Mouse (Mus musculus) liver, embryonic 14.5 days (tissue): ENCODE results near the gene Eefsec. TPM values are rescaled to one million over a fixed set of nuclear protein-coding genes. Genes with fewer than 3 reads are reported as not detected.

Experiments
- ATAC-seq: fragments of 200-750 bp; cut with Nextera tagmentation; 2 replicates; pipeline ENCODE4 v1.8.0; 2017; ENCODE audit warnings: moderate number of reproducible peaks, mild to moderate bottlenecking, moderate library complexity; ENCODE audit not compliant: insufficient read depth
- DNase-seq, 3 experiments: peaks; one replicate each; pipeline ENCODE4 v3.0.0-alpha.2; 2012 to 2013; ENCODE audit warnings: low read depth in 3 of 3, low spot score in 3 of 3
- H3K27ac ChIP-seq: fragments of 300-500 bp; sonication (generic); 2 replicates; pipeline ENCODE4 v1.5.1; 2014; ENCODE audit warnings: moderate library complexity, mild to moderate bottlenecking, control low read depth, inconsistent platforms
- H3K27me3 ChIP-seq: fragments of 300-500 bp; sonication (generic); 2 replicates; pipeline ENCODE4 v1.6.1; 2014; ENCODE audit warnings: mild to moderate bottlenecking, low read length, moderate library complexity; ENCODE audit not compliant: control insufficient read depth, insufficient read depth
- H3K36me3 ChIP-seq: fragments of 300-500 bp; sonication (generic); replicated peaks from 2 replicates; pipeline ENCODE4 v1.6.1; 2014; ENCODE audit warnings: low read depth; ENCODE audit not compliant: control insufficient read depth, insufficient read depth
- H3K4me1 ChIP-seq, 2 experiments: fragments of 200-500 bp in 1 of 2; fragments of 300-500 bp in 1 of 2; sonication (generic) in 1 of 2; replicated peaks; 2 replicates each; pipeline ENCODE4 v1.6.1; 2012 to 2014; ENCODE audit warnings: antibody characterized with exemption in 1 of 2, inconsistent platforms in 1 of 2, low read length in 1 of 2; ENCODE audit not compliant: control insufficient read depth in 2 of 2, insufficient read depth in 2 of 2
- H3K4me2 ChIP-seq: fragments of 300-500 bp; sonication (generic); 2 replicates; pipeline ENCODE4 v1.6.1; 2014; ENCODE audit warnings: low read depth, mild to moderate bottlenecking, control low read depth, moderate library complexity
- H3K4me3 ChIP-seq, 2 experiments: fragments of 200-500 bp in 1 of 2; fragments of 300-500 bp in 1 of 2; sonication (generic) in 1 of 2; 2 replicates each; pipeline ENCODE4 v1.5.1; 2012 to 2014; ENCODE audit warnings: low read depth in 2 of 2, low read length in 2 of 2, mild to moderate bottlenecking in 2 of 2, control low read depth in 1 of 2, inconsistent platforms in 1 of 2, moderate library complexity in 1 of 2; ENCODE audit not compliant: insufficient read depth in 1 of 2
- H3K9ac ChIP-seq: fragments of 300-500 bp; sonication (generic); replicated peaks from 2 replicates; pipeline ENCODE4 v1.6.1; 2014; ENCODE audit warnings: mild to moderate bottlenecking, control low read depth, moderate library complexity
- H3K9me3 ChIP-seq: fragments of 300-500 bp; sonication (generic); 2 replicates; pipeline ENCODE4 v1.6.1; 2016; ENCODE audit warnings: low read length, mixed read lengths; ENCODE audit not compliant: control insufficient read depth
- CTCF ChIP-seq: IDR thresholded peaks from 2 replicates; pipeline ENCODE4 v1.5.1; 2016; ENCODE audit warnings: antibody characterized with exemption, low read depth, control low read depth
- EP300 ChIP-seq: IDR thresholded peaks from 2 replicates; pipeline ENCODE4 v1.6.1; 2016; ENCODE audit warnings: antibody characterized with exemption, low read depth
- WGBS: fragments of 180-500 bp; shearing (Covaris S2); extraction: QIAGEN DNeasy Blood & Tissue Kit; methylation state at CpG from one replicate; pipeline ENCODE4 v1.1.7; 2014; ENCODE audit not compliant: insufficient replicate concordance; 5-methylcytosine and 5-hydroxymethylcytosine counted together
- polyA plus RNA-seq, 2 experiments: library from polyadenylated mRNA; depleted of rRNA in 1 of 2; stranded (reverse) in 1 of 2; unstranded in 1 of 2; fragments of >200 nt; fragmentation: Nextera tagmentation in 1 of 2; extraction: Ambion mirVana in 1 of 2; gene quantifications; 2 replicates each; pipeline versions ENCODE4 v1.2.1 to v1.2.3; 2012 to 2014

The Eefsec gene
- polyA plus RNA-seq, 2 experiments = 9.7 to 14.3 TPM

GRCm38 (mm10) chr6:88251798-88252478 lies 194.4 kb downstream of the Eefsec start:
- Histone ChIP-seq H3K4me2 (peak overlapping the region; percentile 31), H3K4me3 (no peak overlapping the region), H3K27me3 (no peaks in the 10 kb centered on the region), H3K36me3 (no peaks in the 10 kb centered on the region), H3K9ac (no peak overlapping the region), H3K27ac (peak overlapping the region; percentile 25; the same call in 1 of the 2 replicates), H3K9me3 (no peaks in the 10 kb centered on the region), H3K4me1 (peaks cover 49 to 57% of the 10 kb centered on the region in 2 experiments)
- 10% methylated on average over 7 of the region's 7 CpGs for WGBS
- ATAC-seq (peak; percentile 76), DNase-seq (peak; percentile 31 to 40 (median 37))
- TF ChIP-seq EP300 (peak; percentile 85), CTCF (no peak)

GRCm38 (mm10) chr6:88251396-88251795 lies 194.9 kb downstream of the Eefsec start:
- Histone ChIP-seq H3K4me1 (peaks cover 49 to 56% of the 10 kb centered on the region in 2 experiments), H3K9ac (no peak overlapping the region), H3K36me3 (no peaks in the 10 kb centered on the region), H3K4me3 (no peak overlapping the region), H3K27me3 (no peaks in the 10 kb centered on the region), H3K27ac (no peak overlapping the region), H3K9me3 (no peaks in the 10 kb centered on the region), H3K4me2 (peak overlapping the region; percentile 31)
- TF ChIP-seq EP300 = no peak
- TF ChIP-seq CTCF = no peak
- no peak for DNase-seq
- 76% methylated on average over 1 of the region's 1 CpGs for WGBS
- ATAC-seq = peak; percentile 22

DNA sequence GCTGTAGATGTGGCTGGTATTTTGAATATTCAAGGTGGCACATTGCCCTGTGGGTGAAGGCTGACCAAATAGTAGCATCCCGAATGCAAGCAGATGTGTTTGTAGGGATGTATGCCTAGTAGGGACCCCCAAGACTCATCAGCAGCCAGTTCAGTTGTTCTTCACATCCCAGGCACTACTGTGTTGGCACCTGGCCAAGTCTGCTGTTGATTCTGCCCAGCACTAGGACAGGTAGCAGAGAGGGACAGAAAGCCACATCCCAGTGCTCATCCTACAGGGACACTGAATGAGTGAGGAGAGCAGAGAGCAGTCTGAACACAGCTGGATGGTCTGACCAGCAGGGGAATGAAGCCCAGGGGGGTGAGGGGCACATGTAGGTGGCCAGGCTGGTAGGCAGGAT lies 197.1 kb downstream of the Eefsec start:
- DNase-seq = no peak
- no peaks in the 10 kb centered on the region for H3K9me3 ChIP-seq
- H3K27ac ChIP-seq = no peak overlapping the region
- no peak overlapping the region for H3K4me2 ChIP-seq
- no peaks in the 10 kb centered on the region for H3K36me3 ChIP-seq
- H3K4me1 ChIP-seq = peaks cover 29 to 34% of the 10 kb centered on the region in 2 experiments
- 75% methylated on average over 1 of the region's 1 CpGs for WGBS
- H3K9ac ChIP-seq = no peak overlapping the region
- ATAC-seq = no peak
- no peak for TF ChIP-seq CTCF
- no peak for TF ChIP-seq EP300
- no peak overlapping the region for H3K4me3 ChIP-seq
- H3K27me3 ChIP-seq = no peaks in the 10 kb centered on the region

DNA sequence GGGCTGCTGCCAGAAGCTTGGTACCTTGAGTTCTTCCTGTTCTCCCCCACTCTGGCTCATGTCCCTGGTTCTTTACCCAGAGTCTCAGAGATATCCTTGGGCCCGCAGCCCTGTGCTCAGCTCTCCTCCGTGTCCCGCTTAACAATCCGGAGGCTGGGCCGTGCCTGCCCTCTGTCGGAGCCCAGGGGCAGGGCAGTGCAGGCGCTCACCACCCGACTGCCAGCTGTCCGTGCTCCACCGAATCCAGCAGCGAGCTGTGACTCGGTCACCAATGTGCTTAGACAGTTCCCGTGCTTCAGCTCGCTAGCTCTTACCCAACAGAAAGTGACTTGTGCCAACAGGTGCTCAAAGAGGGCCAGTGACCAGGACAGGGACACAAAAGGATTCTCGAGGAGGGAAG lies 203.7 kb downstream of the Eefsec start:
- H3K9ac ChIP-seq = no peak overlapping the region
- peak; percentile 63; the same call in 1 of the 2 replicates for ATAC-seq
- no peaks in the 10 kb centered on the region for H3K9me3 ChIP-seq
- peak in 1 of 3 experiments; percentile 24 for DNase-seq
- H3K4me2 ChIP-seq = no peak overlapping the region
- no peak overlapping the region for H3K4me3 ChIP-seq
- H3K36me3 ChIP-seq = no peaks in the 10 kb centered on the region
- H3K27me3 ChIP-seq = no peaks in the 10 kb centered on the region
- no peak overlapping the region for H3K27ac ChIP-seq
- no peaks in the 10 kb centered on the region; a peak in 1 of 4 replicates for H3K4me1 ChIP-seq
- 4% methylated on average over 15 of the region's 15 CpGs for WGBS
- TF ChIP-seq EP300 (no peak), CTCF (peak; percentile 89)

- WGBS = 20% methylated on average over 7 of the region's 7 CpGs
- Histone ChIP-seq H3K4me2 (no peak overlapping the region), H3K27me3 (peaks cover 12% of the 10 kb centered on the region)
Observed at GRCm38 (mm10) chr6:88236513-88236912, 209.8 kb downstream of the Eefsec start.

More at GRCm38 (mm10) chr6:88236513-88236912, 209.8 kb downstream of the Eefsec start:
- ATAC-seq (no peak), DNase-seq (no peak)
- no peak overlapping the region for H3K9ac ChIP-seq
- H3K4me1 ChIP-seq = peaks cover 0 to 2% of the 10 kb centered on the region in 2 experiments; a peak in 1 of 4 replicates
- TF ChIP-seq CTCF (no peak), EP300 (no peak)
- no peak overlapping the region for H3K27ac ChIP-seq
- no peaks in the 10 kb centered on the region for H3K36me3 ChIP-seq
- no peak overlapping the region for H3K4me3 ChIP-seq
- no peaks in the 10 kb centered on the region for H3K9me3 ChIP-seq
